Mouse (Mus musculus): ENCODE measurements at regions not wholly inside any gene's neighbourhood (a gene's known extent, or its start where the extent isn't known, plus 50 kb on each side); places are given as distances from the start of the nearest gene placed in this dataset.

DNA sequence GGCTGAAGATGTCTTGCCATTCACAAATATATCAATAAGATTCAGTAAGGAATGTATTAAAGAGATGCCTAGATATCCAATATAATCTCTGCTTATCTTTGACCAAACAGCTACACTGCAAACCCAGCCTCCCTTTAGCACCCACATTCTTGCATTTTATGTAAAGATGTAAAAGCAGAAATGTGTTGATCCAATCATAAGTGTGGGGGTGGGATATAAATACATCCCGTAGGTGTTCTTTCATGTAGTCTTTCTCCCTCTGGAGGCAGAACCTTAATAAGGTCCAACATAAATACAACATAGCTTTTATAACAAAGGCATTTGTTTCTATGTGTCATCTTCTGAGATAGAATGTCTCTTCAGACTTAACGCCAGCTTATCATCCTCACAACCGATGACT, 637.1 kb upstream of the Flrt2 start:
- in situ Hi-C loops (cut with MboI, MseI) = no loop called here

- in situ Hi-C loops (cut with MboI, MseI) = no loop called here
Measured at GRCm38 (mm10) chr12:95056926-95057325, 635.1 kb upstream of the Flrt2 start.

GRCm38 (mm10) chr12:95059396-95059795, 632.6 kb upstream of the Flrt2 start:
- in situ Hi-C loops (cut with MboI, MseI) = no loop called here

DNA sequence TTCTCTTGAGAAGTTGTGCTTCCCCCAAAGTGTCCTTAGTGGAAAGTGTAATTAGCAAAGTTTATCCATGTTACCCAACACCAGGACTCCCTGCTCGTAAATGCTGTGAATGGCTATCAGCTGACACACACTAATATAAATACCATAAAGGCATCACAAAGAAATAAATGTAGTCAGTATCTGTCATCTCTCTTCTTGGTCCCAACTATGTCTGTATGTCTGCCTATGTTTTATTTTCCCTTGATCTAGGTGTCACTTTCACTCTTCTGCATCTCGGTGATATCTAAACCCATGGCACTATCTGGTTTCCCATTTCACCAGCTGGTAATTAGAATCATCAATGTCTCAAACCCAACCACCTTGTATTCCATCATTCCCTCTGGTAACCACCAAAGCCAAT, 619.7 kb upstream of the Flrt2 start:
- in situ Hi-C loops (cut with MboI, MseI) = no loop called here

DNA sequence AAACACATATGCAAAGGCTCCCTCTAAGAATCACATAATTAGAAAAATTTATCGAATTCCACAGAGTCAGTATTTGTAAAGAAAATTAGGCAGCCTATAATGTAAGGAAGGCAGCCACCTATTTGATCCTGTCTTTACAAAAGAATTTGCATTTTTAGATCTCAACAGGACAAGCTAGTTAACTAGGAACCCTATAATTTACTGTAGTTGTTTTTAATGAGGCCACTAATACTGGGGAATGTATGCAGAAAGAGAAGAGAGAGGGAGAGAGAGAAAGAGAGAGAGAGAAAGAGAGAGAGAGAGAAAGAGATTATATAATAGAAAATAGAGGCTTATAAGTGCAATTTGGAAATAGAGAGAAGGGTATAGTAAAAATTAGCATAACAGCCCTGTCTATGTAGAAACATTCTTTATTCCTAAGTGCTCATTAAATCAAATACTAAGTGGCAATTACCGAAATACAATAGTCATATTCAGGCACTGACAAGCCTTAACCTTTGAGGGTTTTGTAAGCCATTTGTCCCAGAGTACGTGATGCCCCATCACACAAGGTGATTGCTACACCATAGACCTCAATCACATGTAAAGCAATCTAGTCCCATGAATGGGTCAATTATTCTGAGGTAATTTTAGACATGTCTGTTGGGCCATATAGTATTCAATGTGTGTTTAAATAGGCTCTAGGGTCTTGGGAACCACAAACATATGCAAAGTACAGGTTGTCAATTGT, 572.6 kb upstream of the Flrt2 start:
- in situ Hi-C loops (cut with MboI, MseI) = no loop called here

DNA sequence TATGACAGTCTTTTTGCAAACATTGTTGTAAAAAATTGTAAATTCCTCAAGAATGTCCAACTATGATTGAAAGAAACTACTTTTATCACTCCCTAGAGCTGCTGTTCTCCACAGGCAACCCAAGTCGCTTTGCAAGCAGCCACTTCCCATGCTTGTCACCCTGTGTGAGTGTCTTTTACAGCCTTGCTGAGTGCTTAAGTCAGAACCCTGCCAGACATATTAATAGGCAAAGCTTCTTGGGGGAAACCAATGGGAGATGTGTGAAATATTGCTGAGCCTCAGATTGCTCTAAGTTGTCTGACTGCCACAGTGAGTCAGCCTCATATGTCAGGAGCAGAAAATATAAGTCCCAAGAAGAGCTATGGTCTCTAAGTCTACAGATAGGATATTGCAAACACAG, 559.2 kb upstream of the Flrt2 start:
- in situ Hi-C loops (cut with MboI, MseI) = no loop called here

- in situ Hi-C loops (cut with MboI, MseI) = no loop called here
Measured at GRCm38 (mm10) chr12:95133482-95133881, 558.5 kb upstream of the Flrt2 start.

- in situ Hi-C loops (cut with MboI, MseI) = loop anchor here (5.0 kb wide), 1 partner anchor 1211 kb away; no protein-coding TSS in a partner anchor
Measured at GRCm38 (mm10) chr12:95138167-95138566, 553.9 kb upstream of the Flrt2 start.

DNA sequence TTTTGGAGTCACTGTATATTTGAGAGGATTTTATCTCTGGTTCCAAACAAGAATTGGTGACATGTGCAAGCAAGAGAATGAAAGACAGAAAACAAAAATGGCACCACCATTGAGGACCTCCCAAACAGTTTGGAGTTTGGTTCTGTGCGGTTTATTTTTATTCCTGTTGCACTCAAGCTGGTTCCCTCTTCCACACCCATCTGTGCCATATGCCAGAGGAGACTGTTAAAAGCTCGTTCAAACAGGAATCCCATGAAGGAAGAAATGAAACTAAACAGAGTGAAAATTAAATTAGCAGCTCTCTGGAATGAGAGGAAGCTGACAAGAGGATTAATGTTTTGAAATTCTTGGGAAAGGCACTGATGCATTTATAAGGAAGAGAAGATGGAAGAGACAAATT, 521.0 kb upstream of the Flrt2 start:
- in situ Hi-C loops (cut with MboI, MseI) = no loop called here

DNA sequence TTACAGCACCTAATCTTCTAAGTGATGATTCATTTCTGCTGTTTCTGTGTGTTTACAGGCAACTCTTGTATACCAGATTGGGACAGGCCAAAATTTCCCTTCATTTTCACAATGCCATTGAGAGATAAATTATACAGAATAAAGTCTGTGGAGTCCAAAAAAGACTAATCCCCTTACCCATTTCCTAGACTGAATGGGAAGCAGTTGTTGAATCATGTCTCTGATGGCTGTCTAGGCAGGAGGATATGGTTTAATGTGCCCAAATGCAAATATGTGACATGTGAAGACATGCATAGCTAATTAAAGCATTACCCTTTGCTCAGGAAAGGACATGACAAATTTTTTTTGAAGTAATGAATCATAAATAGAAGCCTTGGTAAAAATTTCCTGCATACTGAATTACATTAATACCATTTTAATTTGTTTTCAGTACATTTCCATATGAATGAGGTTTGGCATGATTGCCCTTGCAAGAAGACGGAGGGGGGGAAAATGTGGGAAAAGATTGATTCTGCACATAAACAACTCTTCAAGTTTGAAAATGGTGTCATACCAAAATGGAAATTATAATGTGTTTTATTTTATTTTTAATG, 518.1 kb upstream of the Flrt2 start:
- in situ Hi-C loops (cut with MboI, MseI) = no loop called here

- in situ Hi-C loops (cut with MboI, MseI) = no loop called here
Measured at GRCm38 (mm10) chr12:95202486-95202885, 489.5 kb upstream of the Flrt2 start.

GRCm38 (mm10) chr12:95205081-95205480, 486.9 kb upstream of the Flrt2 start:
- in situ Hi-C loops (cut with MboI, MseI) = no loop called here

- in situ Hi-C loops (cut with MboI, MseI) = no loop called here
Measured at GRCm38 (mm10) chr12:95239158-95239779, 452.8 kb upstream of the Flrt2 start.

DNA sequence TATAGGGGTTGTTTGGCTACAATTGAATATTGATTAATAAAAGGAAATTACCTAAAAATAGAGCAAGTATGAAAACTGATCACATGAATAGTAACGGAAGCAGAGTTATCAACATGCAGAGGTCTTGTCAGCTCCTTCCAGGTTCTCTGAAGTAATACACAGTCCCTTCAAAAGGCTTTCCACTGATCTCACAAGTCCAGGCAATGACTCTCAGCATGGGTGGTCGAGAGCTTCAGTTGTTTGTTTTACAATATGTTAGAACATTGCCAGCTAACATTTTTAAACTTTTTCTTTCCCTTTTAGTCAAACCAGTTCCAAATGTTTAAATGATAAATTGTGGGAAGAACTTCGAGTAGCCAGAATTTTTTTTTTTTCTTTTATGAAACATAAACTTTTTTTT, 424.8 kb upstream of the Flrt2 start:
- in situ Hi-C loops (cut with MboI, MseI) = no loop called here

DNA sequence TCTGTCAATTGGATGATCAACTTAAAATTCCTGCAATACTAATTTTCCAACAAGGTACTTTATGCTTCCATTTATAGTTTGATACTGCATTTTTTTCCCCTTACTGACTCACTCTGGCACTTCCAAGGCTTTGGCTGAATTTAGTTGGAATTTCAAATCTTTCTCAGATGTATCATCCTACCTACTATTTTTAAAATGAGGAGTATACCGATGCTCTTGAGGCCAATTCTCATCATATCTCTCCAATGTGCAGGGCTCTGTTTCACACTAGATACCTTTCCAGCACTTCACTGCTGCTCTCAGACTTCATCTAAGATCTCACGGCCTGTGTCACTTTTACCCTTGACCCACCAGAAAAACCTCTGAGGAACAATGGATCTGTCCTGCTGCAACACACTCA, 386.6 kb upstream of the Flrt2 start:
- in situ Hi-C loops (cut with MboI, MseI) = no loop called here

- in situ Hi-C loops (cut with MboI, MseI) = no loop called here
Measured at GRCm38 (mm10) chr12:95315151-95315750, 376.8 kb upstream of the Flrt2 start.

DNA sequence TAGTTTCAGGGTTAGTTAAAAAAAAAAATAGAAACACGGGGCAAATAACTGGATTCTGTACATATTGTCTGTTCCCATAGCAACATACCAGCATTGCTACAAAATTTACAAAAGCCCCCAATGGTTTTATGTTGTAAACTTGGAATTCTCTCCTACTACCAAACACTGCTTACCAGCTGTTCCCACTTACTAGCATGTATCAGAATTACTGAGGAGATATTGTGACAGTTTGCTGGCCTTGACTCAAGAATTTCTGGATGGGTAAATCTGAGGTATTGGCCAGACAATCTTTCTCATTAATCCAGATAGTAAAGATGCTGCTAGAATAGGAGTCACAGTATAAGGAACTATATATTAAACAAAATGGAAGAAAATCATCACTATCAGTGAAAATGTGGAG, 375.2 kb upstream of the Flrt2 start:
- in situ Hi-C loops (cut with MboI, MseI) = no loop called here

GRCm38 (mm10) chr12:95321693-95322092, 370.3 kb upstream of the Flrt2 start:
- in situ Hi-C loops (cut with MboI, MseI) = no loop called here

- in situ Hi-C loops (cut with MboI, MseI) = no loop called here
Measured at GRCm38 (mm10) chr12:95329666-95330065, 362.4 kb upstream of the Flrt2 start.

DNA sequence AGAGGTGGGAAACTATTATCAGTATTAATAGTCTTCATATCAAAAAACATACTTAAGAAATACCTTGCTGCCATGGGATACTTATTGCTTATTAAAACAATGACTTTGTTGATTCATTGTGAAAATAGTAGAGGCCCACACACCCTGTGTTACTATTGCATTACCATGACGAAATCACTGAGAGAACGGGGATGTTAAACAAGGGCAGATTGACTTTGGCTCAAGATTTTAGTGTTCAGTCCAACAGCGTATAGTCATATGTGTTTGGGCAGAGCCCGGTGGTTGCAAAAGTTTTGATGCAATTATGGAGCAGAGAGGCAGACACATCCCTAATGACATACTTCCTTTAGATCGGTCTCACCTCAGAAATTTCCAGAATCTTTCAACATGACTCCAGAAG, 344.2 kb upstream of the Flrt2 start:
- in situ Hi-C loops (cut with MboI, MseI) = no loop called here

- in situ Hi-C loops (cut with MboI, MseI) = no loop called here
Measured at GRCm38 (mm10) chr12:95355151-95355550, 336.9 kb upstream of the Flrt2 start.

DNA sequence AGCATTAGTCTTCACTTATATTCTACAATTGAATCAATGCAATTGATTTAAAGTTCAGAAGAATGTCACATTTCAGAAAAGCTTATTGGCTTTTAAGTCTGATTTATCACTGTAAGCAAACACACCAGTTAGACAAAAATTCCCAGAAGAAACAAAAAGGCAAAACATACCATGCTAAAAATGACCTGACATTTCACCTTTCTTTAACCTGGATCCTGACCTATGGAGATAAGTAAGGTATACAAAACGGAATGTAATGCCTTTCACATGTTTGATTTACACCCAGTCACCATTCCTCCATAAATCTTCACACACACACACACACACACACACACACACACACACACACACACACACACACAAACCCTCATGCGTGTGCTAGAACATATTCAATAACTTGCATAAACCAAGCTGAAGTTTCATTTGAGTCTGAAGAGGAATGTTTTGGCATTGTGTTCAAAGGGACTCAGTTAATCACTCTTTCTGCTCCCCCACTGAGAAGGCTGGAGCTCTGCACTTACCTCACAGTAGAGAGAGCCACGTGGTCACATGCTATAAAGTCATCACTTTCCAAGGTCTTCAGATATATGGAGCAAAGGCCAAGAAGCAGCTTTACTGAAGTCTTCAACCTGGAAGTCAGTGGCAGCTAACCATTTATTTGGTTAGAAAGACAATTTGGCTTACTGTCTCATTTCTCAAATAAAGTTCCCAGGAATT, 307.6 kb upstream of the Flrt2 start:
- in situ Hi-C loops (cut with MboI, MseI) = no loop called here

Measured in T-helper 1 cell (primary cell).